Mouse (Mus musculus) right cerebral cortex, adult 18-20 months (tissue): ENCODE results near the gene Ccr3.
"Not testable (repeated sequence)": the region's sequence is repeated elsewhere in the genome, so short reads cannot be mapped to it uniquely, and the experiment has no call there.

Experiments
- DNase-seq: peaks from one replicate; pipeline ENCODE4 v3.0.0; 2022; ENCODE audit warnings: mixed read lengths

The Ccr3 gene

DNA sequence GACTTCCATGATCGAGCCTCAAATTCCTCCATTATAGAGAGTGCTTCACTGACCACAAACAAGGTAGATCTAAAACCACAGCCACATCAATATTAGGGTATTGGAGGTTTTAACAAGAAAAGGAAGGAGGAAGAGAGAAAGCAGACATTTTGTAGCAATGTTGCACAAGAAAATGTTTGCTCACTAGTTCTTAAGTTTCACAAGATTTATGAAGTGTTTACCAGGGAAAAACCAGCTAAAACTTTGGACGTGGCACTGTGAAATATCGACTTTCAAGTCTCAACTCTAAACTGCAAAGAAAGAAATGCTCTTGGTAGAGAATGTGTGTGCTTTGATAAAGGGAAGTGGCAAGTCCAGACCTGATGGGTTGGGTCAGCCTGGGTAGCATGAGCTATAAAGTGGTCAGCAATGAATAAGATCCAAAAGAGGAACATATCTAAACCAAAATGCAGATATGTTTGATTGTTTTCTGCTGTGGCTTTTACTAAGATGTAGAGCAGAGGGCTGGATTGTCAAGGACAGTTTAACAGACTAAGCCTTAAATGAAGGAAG lies 34.5 kb downstream of the Ccr3 start:
- no peak for DNase-seq

DNA sequence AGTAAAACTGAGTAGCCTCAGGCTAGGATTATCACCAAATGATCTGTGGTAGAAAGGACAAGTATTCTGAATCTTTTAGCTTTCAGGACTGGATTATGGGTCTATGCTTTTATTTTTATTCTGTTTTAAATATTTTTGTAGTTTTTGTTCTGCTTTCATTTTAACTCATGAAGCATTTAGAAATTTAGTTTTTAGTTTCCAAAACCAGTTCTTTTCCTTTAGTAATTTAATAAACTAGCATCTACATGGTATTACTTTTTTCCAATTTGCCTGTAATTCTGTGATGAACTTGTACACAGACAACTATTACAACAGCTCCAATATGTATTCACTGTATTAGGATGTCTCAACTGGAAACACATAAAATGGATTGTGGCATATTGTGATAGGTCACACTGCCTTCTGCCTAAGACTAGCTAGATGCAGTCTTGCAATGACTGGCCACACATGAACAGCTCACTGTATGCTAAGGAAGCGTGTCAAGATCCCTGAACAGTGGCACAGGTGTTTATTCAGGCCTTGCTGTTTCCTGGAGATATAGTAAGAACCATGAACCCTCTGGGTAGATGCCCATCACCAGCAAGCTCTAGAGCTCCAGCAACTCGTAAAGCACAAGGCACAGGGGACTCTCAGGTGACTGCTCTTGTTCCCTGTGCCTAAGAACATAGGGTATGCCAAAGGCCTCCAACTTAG lies 38.0 kb downstream of the Ccr3 start:
- DNase-seq = no peak

DNA sequence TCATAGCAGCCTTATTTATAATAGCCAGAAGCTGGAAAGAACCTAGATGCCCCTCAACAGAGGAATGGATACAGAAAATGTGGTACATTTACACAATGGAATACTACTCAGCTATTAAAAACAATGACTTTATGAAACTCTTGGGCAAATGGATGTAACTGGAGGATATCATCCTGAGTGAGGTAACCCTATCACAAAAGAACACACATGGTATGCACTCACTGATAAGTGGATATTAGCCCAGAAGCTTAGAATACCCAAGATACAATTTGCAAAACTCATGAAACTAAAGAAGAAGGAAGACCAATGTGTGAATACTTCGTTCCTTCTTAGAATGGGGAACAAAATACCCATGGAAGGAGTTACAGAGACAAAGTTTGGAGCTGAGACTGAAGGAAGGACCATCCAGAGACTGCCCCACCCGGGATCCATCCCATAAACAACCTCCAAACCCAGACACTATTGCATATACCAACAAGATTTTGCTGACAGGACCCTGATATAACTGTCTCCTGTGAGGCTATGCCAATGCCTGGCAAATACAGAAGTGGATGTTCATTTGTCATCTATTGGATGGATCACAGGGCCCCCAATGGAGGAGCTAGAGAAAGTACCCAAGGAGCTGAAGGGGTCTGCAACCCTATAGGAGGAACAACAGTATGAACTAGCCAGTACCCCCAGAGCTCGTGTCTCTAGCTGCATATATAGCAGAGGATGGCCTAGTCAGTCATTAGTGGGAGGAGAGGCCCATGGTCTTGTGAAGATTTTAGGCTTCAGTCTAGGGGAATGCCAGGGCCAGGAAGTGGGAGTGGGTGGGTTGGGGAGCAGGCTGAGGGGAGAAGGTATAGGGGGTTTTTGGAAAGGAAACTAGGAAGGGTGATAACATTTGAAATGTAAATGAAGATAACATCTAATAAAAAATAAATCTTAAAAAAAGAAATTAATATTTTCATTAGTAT lies 40.0 kb downstream of the Ccr3 start:
- not testable (repeated sequence) for DNase-seq

DNA sequence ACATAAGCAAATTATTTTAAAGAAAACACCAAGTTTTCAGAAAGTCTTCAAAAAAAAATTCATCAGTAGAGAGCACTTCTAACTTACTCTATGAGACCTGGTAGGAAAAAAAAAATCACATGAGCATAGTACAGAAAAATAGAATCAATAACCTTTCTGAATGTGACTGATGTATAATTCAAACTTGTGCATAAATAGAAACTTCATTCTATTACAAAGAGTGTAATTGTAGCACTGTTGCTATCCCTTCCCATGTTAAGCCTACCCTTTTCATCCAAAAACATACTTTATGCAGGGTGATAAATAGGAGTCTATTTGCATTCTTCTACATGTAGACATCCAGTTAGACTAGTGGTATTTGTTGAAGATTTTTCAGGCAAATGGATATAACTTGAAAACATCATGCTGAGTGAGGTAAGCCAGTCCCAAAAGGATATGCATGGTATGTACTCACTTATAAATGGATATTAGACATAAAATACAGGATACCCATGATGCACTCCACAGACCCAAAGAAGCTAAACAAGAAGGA lies 44.9 kb downstream of the Ccr3 start:
- no peak for DNase-seq

DNA sequence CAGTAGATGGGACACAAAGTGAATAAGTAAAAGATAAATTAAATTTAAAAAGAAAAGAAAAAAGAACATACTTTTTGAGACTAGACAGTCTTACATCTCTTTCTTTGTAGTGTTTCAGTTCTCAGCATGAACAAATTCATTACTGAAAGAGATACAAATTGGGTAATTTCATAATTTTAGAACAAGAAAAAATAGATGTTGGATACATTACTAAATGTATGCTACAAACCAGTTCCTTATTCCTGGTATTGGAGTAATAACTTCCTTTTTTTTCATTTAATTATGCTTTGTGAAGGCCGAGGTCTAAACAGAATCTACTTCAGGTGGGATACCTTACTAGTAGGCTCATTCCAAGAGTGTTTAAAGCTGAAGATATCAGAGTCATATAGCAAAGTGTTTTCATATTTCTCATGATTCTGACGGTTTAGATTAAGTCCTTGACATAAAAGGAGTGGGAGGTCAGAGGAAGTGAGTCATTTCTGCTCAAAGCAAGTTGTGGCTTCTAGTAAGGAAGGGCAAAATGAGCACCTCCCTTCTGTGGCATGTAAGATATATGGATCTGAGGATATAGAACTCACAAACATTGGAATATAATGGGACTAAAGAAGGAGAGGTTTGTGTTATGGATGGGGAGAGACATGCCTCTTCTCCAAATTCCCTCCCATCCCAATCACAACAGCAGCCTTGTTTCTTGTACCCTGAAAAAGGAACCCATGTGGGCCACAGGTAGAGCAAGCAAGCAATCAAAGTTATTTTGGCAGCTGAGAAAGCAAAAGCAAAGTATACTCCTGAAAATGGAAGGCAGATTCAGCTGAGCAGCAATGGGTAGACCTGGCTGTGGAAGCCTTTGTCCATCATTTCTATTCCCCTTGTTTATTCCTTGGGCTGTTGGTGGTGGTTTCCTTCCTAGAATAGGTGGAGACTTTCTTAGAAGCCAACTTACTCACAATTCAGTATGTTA lies 46.6 kb downstream of the Ccr3 start:
- no peak for DNase-seq

DNA sequence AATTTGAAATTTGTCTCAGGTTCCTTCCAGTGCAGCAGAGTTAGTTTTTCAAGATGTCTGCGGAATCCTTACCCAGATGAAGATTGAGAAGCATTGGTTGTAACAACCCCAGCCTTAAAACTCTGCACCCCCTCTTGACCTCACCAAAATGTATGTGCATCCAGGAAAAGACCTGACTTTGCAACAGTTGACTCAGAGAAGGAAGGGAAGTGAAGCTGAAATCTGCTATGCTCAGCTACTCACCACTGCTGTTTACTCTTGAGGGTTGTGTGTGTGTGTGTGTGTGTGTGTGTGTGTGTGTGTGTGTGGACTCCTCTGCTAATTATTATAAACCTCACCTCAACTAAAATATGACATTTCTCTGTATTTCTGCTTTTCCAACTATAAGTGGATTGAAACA lies 49.7 kb downstream of the Ccr3 start:
- no peak for DNase-seq

DNA sequence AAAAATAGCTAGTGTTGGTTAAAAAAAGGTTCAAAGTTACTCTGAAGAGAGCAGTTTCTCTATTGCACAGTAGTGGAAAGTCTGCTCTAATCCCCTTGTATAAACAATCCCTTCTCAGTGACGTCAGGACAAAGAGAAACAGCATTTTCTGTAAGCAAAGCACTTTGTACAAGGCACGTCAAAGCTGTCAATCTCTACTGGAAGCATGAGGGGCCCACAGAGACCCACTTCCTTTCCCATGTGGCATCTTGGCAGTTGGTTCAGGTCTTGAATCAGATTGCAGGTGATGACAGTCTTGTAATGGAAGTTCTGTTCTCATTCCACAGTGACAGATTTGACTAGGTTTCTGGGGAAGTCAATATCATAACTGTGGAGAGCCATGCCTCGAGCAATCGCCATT lies 58.0 kb downstream of the Ccr3 start:
- no peak for DNase-seq

DNA sequence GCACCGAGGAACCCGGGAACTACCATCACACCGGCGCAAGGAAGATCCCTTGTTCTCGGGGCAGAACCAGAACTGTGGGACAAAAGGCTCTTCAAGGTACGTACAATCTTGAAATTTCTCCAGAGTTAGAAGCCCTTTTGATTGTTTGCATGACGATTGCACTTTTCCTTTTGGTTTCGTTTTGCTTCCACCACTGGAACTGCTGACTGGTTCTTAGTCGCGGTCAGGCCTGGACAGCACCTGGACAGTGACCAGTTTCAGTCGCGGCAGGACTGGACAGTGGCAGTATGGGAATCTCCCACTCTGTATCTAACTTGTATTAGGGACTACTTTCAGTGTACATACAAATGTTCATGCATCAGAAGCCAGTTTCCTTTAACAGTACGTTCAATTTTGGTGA lies 58.7 kb downstream of the Ccr3 start:
- not testable (repeated sequence) for DNase-seq
